Comparison of ENCODE assay signal across 17 mouse cellular contexts in genomic region chr12:89668856-89669255, GRCm38 (mm10).
DNase-seq lines count a peak whose midpoint lies in the region; ATAC-seq and TF ChIP-seq lines count a peak whose summit lies in the region.
"Had no signal": no experiment of that assay in that cellular context is flagged by ENCODE, and none has a peak within 500 bp of the region (broad histone marks: within the 10 kb centered on the region; RNA-seq: fewer than 3 reads in every experiment).

No protein-coding gene starts in this region.

- H3K9ac ChIP-seq in forebrain, embryonic 15.5 days (replicated peaks): no peak overlapping the region
- H3K9ac ChIP-seq in forebrain, embryonic 11.5 days (ENCODE audit: low read length): no peak overlapping the region
- no peak overlapping the region for H3K9ac ChIP-seq in forebrain, postnatal 0 days
- no peak overlapping the region for H3K9ac ChIP-seq in hindbrain, embryonic 11.5 days (ENCODE audit: low read depth, low read length)
- H3K9ac ChIP-seq: limb, embryonic 15.5 days; lung, embryonic 15.5 days had no signal

- TF ChIP-seq CTCF in forebrain, postnatal 0 days (IDR thresholded peaks at IDR 0.05; ENCODE audit: low read depth): peak; percentile 49

- H3K36me3 ChIP-seq in forebrain, embryonic 15.5 days: no peaks in the 10 kb centered on the region
- H3K36me3 ChIP-seq in forebrain, embryonic 11.5 days (ENCODE audit: control insufficient read depth, insufficient read depth, low read length): no peaks in the 10 kb centered on the region
- H3K36me3 ChIP-seq in forebrain, postnatal 0 days (ENCODE audit: insufficient read depth): no peaks in the 10 kb centered on the region
- H3K36me3 ChIP-seq in hindbrain, embryonic 11.5 days (ENCODE audit: control insufficient read depth, insufficient read depth, low read length): no peaks in the 10 kb centered on the region
- H3K36me3 ChIP-seq: G1E; limb, embryonic 15.5 days; lung, embryonic 15.5 days had no signal

- H3K4me1 ChIP-seq in forebrain, embryonic 15.5 days: no peaks in the 10 kb centered on the region
- H3K4me1 ChIP-seq in forebrain, embryonic 11.5 days (replicated peaks; ENCODE audit: control insufficient read depth, insufficient read depth, low read length): no peaks in the 10 kb centered on the region
- H3K4me1 ChIP-seq in forebrain, postnatal 0 days (ENCODE audit: insufficient read depth): 0 out of 2 replicates have a peak, but pooled peaks cover 4% of the 10 kb centered on the region
- H3K4me1 ChIP-seq in hindbrain, embryonic 11.5 days (replicated peaks; ENCODE audit: control insufficient read depth, insufficient read depth, low read length): no peaks in the 10 kb centered on the region
- H3K4me1 ChIP-seq: limb, embryonic 15.5 days; lung, embryonic 15.5 days had no signal

- intact Hi-C loops in left cerebral cortex, postnatal 4 days (cut with DNase I): no loop called here

- peak; percentile 58; the same call in 1 of the 2 replicates for ATAC-seq in forebrain, embryonic 15.5 days (replicated peaks)
- ATAC-seq in forebrain, embryonic 11.5 days (replicated peaks; ENCODE audit: low FRiP score): no peak
- ATAC-seq in forebrain, postnatal 0 days: peak; percentile 88
- ATAC-seq in hindbrain, embryonic 11.5 days (ENCODE audit: low FRiP score): no peak
- ATAC-seq: intestine, postnatal 0 days had no signal

- H3K27ac ChIP-seq in forebrain, embryonic 15.5 days (replicated peaks): no peak overlapping the region
- no peak overlapping the region for H3K27ac ChIP-seq in forebrain, embryonic 11.5 days (ENCODE audit: low read depth, low read length)
- no peak overlapping the region for H3K27ac ChIP-seq in forebrain, postnatal 0 days (ENCODE audit: low read depth, low read length)
- H3K27ac ChIP-seq in hindbrain, embryonic 11.5 days (ENCODE audit: low read depth, low read length): no peak overlapping the region
- H3K27ac ChIP-seq: limb, embryonic 15.5 days; lung, embryonic 15.5 days had no signal

- WGBS in forebrain, embryonic 15.5 days: 50% methylated on average over 2 of the region's 2 CpGs
- WGBS in forebrain, embryonic 11.5 days: 73% methylated on average over 2 of the region's 2 CpGs
- 32% methylated on average over 2 of the region's 2 CpGs for WGBS in forebrain, postnatal 0 days
- WGBS in hindbrain, embryonic 11.5 days: 79% methylated on average over 2 of the region's 2 CpGs

- H3K4me2 ChIP-seq in forebrain, embryonic 15.5 days (replicated peaks): no peak overlapping the region
- no peak overlapping the region for H3K4me2 ChIP-seq in forebrain, embryonic 11.5 days (ENCODE audit: low read depth, low read length, severe bottlenecking)
- H3K4me2 ChIP-seq in forebrain, postnatal 0 days (ENCODE audit: low read depth): no peak overlapping the region
- H3K4me2 ChIP-seq in hindbrain, embryonic 11.5 days (replicated peaks; ENCODE audit: low read depth, low read length): no peak overlapping the region
- H3K4me2 ChIP-seq: limb, embryonic 15.5 days; lung, embryonic 15.5 days had no signal

- H3K27me3 ChIP-seq in forebrain, embryonic 15.5 days: no peaks in the 10 kb centered on the region
- H3K27me3 ChIP-seq in forebrain, embryonic 11.5 days (ENCODE audit: control insufficient read depth, insufficient read depth, low read length): no peaks in the 10 kb centered on the region
- no peaks in the 10 kb centered on the region for H3K27me3 ChIP-seq in forebrain, postnatal 0 days (ENCODE audit: insufficient read depth, low read length)
- H3K27me3 ChIP-seq in hindbrain, embryonic 11.5 days (ENCODE audit: control insufficient read depth, insufficient read depth, low read length): no peaks in the 10 kb centered on the region
- H3K27me3 ChIP-seq: limb, embryonic 15.5 days; lung, embryonic 15.5 days had no signal

- no peak for DNase-seq in forebrain, embryonic 11.5 days (ENCODE audit: low spot score)
- peak; percentile 16 for DNase-seq in Muller cell, postnatal 12 days (ENCODE audit: inconsistent ontology term)
- DNase-seq in forebrain, postnatal 0 days: peak; percentile 80
- peak; percentile 21 for DNase-seq in left cerebral cortex, postnatal 4 days
- no peak for DNase-seq in embryo, embryonic 10 days (ENCODE audit: low spot score)
- DNase-seq in liver: no peak
- DNase-seq in hindbrain, embryonic 11.5 days (ENCODE audit: low spot score): no peak
- DNase-seq: adrenal gland, postnatal 36 days; cerebellum, adult 11-12 months; heart, postnatal 36 days; kidney, postnatal 36 days; thymus, postnatal 25 days had no signal

- no peaks in the 10 kb centered on the region for H3K9me3 ChIP-seq in forebrain, embryonic 15.5 days
- no peaks in the 10 kb centered on the region for H3K9me3 ChIP-seq in forebrain, embryonic 11.5 days (ENCODE audit: control insufficient read depth, low read length)
- H3K9me3 ChIP-seq in forebrain, postnatal 0 days (ENCODE audit: low read length): no peaks in the 10 kb centered on the region
- H3K9me3 ChIP-seq in hindbrain, embryonic 11.5 days (ENCODE audit: control insufficient read depth, low read length): no peaks in the 10 kb centered on the region
- H3K9me3 ChIP-seq: limb, embryonic 15.5 days; lung, embryonic 15.5 days had no signal

- H3K4me3 ChIP-seq in forebrain, embryonic 15.5 days: no peak overlapping the region
- H3K4me3 ChIP-seq in forebrain, embryonic 11.5 days (ENCODE audit: low read depth, low read length): no peak overlapping the region
- no peak overlapping the region for H3K4me3 ChIP-seq in forebrain, postnatal 0 days (ENCODE audit: low read depth, low read length)
- H3K4me3 ChIP-seq in hindbrain, embryonic 11.5 days (ENCODE audit: low read depth, low read length): no peak overlapping the region
- H3K4me3 ChIP-seq: limb, embryonic 15.5 days; lung, embryonic 15.5 days had no signal

Comparison
In these comparisons a context has a peak if more than half of its experiments do, and no peak if none do; other contexts are left out.
1. ATAC-seq: peak in forebrain, embryonic 15.5 days (single experiment) and forebrain, postnatal 0 days (single experiment); none in forebrain, embryonic 11.5 days (single experiment) and hindbrain, embryonic 11.5 days (single experiment).
2. DNase-seq: peak in Muller cell, postnatal 12 days (single experiment), forebrain, postnatal 0 days (single experiment) and left cerebral cortex, postnatal 4 days (single experiment); none in forebrain, embryonic 11.5 days (single experiment), embryo, embryonic 10 days (single experiment), liver (single experiment) and hindbrain, embryonic 11.5 days (single experiment).